Mouse (Mus musculus) brain, embryonic 18.5 days (tissue): ENCODE measurements around the gene Stat1.
A peak's percentile ranks its signal among the peaks of the same experiment; 100 is the strongest.

Experiments used
- DNase-seq: peaks from one replicate; pipeline ENCODE4 v3.0.0-alpha.2; 2012; ENCODE audit warnings: low read depth, low spot score

The Stat1 gene

GRCm38 (mm10) chr1:52118860-52119591 is at the start of gene Stat1:
Stat1 (plus strand) TSS chr1:52119440.
- DNase-seq: peak; percentile 66

DNA sequence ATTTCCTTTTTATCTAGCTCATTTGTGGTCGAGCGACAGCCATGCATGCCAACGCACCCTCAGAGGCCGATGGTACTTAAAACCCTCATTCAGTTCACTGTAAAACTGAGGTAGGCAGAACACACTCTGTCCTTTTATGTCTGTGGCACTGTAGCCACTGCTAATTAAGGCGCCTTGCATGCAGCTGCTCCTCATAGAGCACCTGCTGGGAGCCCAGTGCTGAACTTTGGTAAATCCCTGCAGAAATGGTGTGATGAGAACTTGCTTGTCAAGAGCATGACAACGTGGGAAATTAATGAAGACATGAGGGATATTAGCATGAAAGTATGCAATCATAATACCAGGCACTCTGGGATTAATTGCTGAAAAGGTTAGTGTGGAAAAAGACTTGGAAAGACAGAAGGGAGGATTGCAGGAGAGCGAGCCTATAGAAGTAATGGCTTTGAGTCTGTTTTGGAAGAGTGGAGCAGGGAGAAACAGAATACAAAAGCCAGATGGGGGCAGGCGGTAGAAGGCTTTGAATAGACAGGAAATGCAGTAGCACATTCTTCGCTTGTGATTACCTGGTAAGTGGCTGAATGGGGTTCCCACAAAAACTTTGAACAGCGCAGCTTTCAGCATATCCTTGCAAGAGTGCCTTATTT is 39.4 kb upstream of the Stat1 start:
- no peak for DNase-seq

DNA sequence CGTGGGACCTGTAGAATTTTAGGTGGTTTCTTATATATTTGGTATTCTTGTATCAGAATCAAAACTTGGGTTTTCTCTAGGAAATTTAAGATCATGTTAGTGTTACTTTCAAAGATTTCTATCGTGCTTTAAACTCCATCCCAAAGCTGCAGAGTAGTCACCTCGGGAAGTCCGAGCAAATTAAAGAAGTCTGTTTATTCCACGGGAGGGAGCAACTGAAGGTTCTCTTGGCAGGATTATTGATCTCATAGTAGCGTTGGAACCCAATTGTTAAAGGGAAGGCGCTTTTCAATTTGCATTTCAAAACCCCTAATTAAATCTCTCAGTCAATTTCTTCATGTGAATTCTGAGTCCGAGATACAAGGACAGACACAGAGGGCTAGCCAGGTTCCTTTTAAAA is 38.9 kb upstream of the Stat1 start:
- DNase-seq: no peak

- no peak for DNase-seq
Measured at GRCm38 (mm10) chr1:52086236-52086635, 33.0 kb upstream of the Stat1 start.

GRCm38 (mm10) chr1:52087128-52087527 is 32.1 kb upstream of the Stat1 start:
- DNase-seq: no peak

DNA sequence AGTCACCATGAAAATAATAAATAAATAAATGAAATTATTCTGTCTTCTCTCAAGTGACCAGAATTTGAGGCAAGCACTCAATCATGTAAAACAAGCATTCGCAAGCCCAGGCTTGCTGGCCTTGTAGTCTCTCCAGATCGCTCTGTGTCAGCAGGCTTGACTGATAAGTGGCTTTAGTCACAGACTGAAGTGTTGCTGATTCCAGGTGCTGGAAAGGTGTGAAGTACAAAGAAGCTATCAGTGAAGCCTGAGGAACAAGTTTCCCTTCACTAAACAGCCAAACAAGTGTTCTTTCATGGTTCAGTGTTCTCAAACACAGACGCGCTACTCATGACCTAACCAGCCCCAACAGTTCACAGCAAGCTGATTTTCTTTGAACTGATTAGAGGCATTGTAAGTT is 30.6 kb upstream of the Stat1 start:
- no peak for DNase-seq

DNA sequence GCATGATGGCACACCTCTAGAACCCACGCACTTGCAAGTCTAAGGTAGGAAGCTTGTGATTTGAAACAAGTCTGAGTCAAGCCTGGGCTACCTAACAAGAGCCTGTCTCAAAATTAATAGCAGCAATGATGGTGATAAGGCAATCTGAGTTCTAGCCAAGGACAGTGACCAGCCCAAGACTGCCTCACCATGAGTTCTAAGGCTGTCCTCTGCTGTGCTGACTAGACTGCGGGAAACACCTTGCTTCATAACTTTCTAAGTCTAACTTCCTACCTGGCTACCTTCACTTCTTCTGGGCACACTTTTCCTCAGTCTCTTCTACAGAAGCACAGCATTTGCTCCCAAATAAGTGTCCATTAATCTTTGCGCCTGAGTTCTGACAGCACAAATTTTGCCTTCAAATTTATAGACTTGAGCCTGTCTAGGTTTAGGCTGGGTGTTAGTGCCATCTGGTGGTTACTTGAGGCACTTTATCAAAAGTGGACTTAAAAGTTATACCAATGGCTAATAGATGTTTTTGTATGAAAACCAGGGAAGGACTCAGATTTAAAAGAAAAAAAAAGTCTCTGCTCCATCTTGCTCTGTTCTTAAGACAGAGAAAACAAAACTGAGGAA is 20.5 kb upstream of the Stat1 start:
- no peak for DNase-seq

GRCm38 (mm10) chr1:52100496-52100895 is 18.7 kb upstream of the Stat1 start:
- DNase-seq: no peak

GRCm38 (mm10) chr1:52102795-52103194 is 16.4 kb upstream of the Stat1 start:
- DNase-seq: no peak

- DNase-seq: no peak
Measured at GRCm38 (mm10) chr1:52107206-52107605, 12.0 kb upstream of the Stat1 start.

DNA sequence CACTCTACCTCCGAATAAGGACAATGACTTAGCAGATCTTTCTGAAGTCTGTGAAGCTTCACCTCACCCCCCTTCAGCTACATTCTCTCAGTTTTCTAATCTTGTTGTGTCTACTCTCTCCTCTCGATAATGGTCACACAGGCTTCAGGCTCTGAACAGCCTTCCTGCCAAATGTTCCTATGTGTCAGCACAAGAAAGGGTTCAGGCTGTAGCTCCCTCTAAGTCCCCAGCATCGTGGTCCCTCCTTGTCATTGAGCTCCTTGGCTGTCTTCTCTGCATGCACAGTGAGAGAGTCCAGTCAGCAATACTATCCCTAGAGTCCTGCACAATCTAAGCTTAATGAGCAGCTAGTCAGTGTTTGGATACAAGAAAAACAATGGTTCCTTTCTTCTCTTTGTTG is 8.0 kb upstream of the Stat1 start:
- no peak for DNase-seq

DNA sequence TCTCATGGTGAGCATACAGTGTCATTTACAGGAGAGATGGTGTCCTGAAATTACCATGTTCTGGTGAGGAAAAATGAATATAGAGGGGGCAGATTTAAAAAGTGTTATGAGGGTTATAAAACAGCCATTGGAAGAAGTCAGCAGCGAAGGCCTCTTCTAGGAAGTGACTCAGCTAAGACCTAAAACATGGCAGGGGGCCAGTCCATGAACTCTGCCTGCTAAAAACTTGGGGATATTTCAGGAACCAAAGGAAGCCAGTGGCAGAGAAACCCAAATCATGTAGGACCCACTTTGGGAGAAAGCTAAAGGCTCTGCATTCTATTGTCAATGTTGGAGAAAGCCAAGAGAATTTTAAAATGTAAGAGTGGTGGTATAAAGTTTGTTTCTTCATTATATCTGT is 6.9 kb upstream of the Stat1 start:
- DNase-seq: no peak

- DNase-seq: no peak
Measured at GRCm38 (mm10) chr1:52113067-52113665, 6.1 kb upstream of the Stat1 start.

GRCm38 (mm10) chr1:52113666-52114069 is 5.6 kb upstream of the Stat1 start:
- DNase-seq: peak; percentile 93

- DNase-seq: no peak
Measured at GRCm38 (mm10) chr1:52116441-52116840, 2.8 kb upstream of the Stat1 start.

- no peak for DNase-seq
Measured at GRCm38 (mm10) chr1:52117777-52118176, 1.5 kb upstream of the Stat1 start.

GRCm38 (mm10) chr1:52119691-52120090 is 451 bp downstream of the Stat1 start:
- no peak for DNase-seq

DNA sequence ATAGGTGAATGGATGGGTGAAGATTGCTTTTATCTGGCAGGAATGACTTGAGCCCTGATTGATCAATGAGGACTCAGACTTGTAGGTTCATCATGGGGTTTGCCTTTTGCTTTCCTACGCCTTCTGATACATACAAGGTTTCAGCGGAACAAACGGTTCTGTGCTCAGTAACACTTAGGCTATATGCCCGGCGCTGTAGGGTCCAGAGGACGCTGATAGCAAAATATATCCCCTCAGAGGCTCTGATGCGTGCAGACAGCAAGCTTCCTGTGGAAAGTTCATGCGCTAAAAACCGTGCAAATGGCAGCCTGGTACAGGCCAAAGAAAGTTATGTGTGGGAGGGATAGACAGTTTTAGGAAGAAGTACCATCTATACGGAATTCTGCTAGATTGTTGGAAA is 951 bp downstream of the Stat1 start:
- no peak for DNase-seq

GRCm38 (mm10) chr1:52121052-52121451 is 1.8 kb downstream of the Stat1 start:
- DNase-seq: no peak

- DNase-seq: no peak
Measured at GRCm38 (mm10) chr1:52124818-52125217, 5.6 kb downstream of the Stat1 start.

DNA sequence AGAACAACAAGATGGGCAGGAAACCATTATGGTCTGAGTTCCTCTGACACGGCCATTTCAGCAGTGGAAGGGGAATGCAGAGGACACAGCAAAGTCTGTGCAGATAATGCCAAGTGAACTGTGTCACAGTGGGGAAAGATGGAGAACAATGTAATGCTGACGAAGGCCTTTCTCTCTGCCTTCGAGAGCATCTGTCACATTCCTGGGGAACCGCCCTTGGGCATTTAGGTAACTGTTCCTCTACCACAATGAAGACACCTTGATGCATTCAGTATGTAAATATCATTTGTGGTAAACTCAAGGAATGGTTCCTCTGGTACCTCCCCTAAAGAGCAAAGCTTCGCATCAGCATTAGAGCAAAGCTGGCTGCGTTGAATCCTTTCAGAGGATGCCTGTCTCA is 8.1 kb downstream of the Stat1 start:
- DNase-seq: no peak

DNA sequence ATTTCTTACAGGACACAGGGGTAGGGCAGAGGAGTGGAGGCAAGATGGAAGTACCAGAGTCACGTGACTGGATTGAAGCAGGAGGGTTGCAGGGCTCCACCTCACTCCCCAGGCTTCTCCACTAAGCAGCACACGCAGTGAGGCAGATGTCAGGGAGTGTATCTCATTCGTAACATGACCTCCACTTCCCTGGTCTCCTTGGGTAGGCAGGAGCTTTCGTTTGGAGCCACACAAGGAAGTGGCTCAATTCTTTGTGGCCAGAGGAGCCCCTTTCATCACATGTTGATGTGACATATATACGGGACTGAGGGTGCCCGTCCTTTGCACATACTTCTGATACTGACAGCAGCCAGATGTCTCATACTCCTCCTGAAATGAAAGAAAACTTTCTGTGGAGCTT is 10.6 kb downstream of the Stat1 start:
- DNase-seq: no peak
